Mouse (Mus musculus): ENCODE data around the gene Ciz1. TPM values are rescaled to one million over a fixed set of nuclear protein-coding genes. Genes with fewer than 3 reads are reported as not detected.

Gene Ciz1
- polyA plus RNA-seq, 2 experiments = 13.1 to 40.3 TPM

DNA sequence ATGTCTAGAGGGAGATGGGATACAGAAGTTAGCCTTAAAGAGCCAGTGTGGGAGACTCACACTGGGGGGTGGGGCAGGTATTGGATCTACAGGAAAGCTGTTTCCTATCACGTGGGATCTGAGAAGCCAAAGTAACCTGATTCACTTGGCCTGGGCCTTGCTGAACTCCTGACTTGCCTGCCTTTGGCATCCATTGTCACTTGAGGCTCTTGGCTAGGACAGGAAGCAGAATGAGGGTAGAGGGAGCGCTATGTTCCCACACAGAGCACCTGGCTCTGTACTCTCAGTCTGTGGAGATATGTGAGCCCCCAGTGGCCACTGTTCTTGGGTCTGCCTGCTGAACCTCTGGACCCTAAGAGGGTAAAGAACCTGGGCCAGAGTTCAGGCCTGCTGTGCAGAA lies 64.4 kb downstream of the Ciz1 start:
- DNase-seq (ENCODE audit: low read depth in 3 of 3, low spot score in 3 of 3) (no peak), ATAC-seq (ENCODE audit: insufficient read depth) (no peak)
- Histone ChIP-seq H3K9me3 (ENCODE audit: control insufficient read depth, low read length) (no peaks in the 10 kb centered on the region), H3K4me3 (ENCODE audit: insufficient read depth in 1 of 2, low read depth in 2 of 2, low read length in 2 of 2) (no peak overlapping the region), H3K36me3 (replicated peaks; ENCODE audit: control insufficient read depth, insufficient read depth, low read depth) (peaks cover 19% of the 10 kb centered on the region), H3K4me2 (ENCODE audit: low read depth) (no peak overlapping the region), H3K27me3 (ENCODE audit: control insufficient read depth, insufficient read depth, low read length) (no peaks in the 10 kb centered on the region), H3K4me1 (replicated peaks; ENCODE audit: control insufficient read depth in 2 of 2, insufficient read depth in 2 of 2, low read length in 1 of 2) (peaks cover 0 to 7% of the 10 kb centered on the region in 2 experiments; a peak in 1 of 4 replicates), H3K9ac (replicated peaks) (no peak overlapping the region), H3K27ac (no peak overlapping the region)
- TF ChIP-seq CTCF (IDR thresholded peaks at IDR 0.05; ENCODE audit: low read depth) (no peak), EP300 (IDR thresholded peaks at IDR 0.05; ENCODE audit: low read depth) (no peak)
- 75% methylated on average over 2 of the region's 2 CpGs for WGBS (ENCODE audit: insufficient replicate concordance)

DNA sequence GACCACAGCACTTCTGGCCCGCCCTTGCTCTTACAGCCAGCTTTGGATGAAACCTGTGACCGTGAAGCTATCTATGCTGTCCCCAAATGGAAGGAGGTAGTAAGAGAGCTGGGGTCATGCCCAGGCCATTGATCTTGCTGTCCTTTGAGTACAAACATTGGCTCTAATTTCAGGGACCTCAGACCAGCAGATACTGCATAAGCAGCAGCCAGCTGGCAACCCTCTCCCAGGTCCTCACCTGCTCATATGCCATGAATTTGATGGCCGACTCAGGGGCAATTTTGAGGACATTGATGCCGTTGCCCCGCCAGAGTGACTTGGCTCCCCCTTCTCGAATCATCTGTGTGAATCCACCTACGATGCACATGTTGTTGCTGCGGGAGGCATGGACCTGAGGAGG lies 65.4 kb downstream of the Ciz1 start:
- H3K36me3 ChIP-seq (replicated peaks; ENCODE audit: control insufficient read depth, insufficient read depth, low read depth) = peaks cover 19% of the 10 kb centered on the region
- H3K9me3 ChIP-seq (ENCODE audit: control insufficient read depth, low read length) = no peaks in the 10 kb centered on the region
- no peak overlapping the region for H3K27ac ChIP-seq
- H3K9ac ChIP-seq (replicated peaks) = no peak overlapping the region
- no peak for ATAC-seq (ENCODE audit: insufficient read depth)
- no peaks in the 10 kb centered on the region for H3K27me3 ChIP-seq (ENCODE audit: control insufficient read depth, insufficient read depth, low read length)
- peaks cover 2 to 11% of the 10 kb centered on the region in 2 experiments; a peak in 3 of 4 replicates for H3K4me1 ChIP-seq (replicated peaks; ENCODE audit: control insufficient read depth in 2 of 2, insufficient read depth in 2 of 2, low read length in 1 of 2)
- no peak for TF ChIP-seq EP300 (IDR thresholded peaks at IDR 0.05; ENCODE audit: low read depth)
- no peak for TF ChIP-seq CTCF (IDR thresholded peaks at IDR 0.05; ENCODE audit: low read depth)
- no peak for DNase-seq (ENCODE audit: low read depth in 3 of 3, low spot score in 3 of 3)
- H3K4me3 ChIP-seq (ENCODE audit: insufficient read depth in 1 of 2, low read depth in 2 of 2, low read length in 2 of 2) = no peak overlapping the region
- WGBS (ENCODE audit: insufficient replicate concordance) = 82% methylated on average over 8 of the region's 8 CpGs
- no peak overlapping the region for H3K4me2 ChIP-seq (ENCODE audit: low read depth)

DNA sequence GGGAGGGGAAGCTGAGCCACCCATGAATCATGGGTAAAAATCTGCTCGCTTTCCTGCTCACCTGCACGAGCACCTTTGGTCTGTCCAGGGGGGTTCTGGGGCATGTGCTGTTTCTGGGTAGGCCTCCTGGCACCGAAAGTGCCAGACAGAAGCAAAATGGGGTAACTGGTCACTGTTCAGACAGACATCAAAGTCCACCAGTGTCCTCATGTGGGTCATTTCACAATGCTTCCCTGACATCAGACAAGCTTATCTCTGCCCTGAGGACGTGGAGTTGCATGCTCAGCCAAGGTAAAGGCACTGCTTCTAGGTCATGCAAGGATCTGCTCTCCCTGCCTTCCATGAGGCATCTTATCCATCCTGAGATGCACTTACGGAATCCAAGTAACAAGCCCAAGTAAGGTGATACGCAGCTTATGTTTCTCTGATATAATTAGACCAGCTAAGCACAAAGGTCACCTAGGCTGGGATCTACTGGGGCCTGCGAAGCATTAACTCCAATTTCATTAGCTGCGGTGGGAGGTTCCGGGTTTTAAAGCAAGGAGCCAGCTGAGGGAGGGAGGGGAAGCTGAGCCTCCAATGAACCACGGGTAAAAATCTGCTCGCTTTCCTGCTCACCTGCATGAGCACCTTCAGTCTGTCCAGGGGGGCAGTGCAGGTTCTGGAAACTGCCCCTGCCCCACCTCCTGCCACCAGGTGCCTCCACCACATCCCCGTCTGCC lies 66.5 kb downstream of the Ciz1 start:
- no peak overlapping the region for H3K4me2 ChIP-seq (ENCODE audit: low read depth)
- peaks cover 19% of the 10 kb centered on the region for H3K36me3 ChIP-seq (replicated peaks; ENCODE audit: control insufficient read depth, insufficient read depth, low read depth)
- H3K9ac ChIP-seq (replicated peaks) = no peak overlapping the region
- peak overlapping the region; percentile 37; the same call in 1 of the 2 replicates for H3K27ac ChIP-seq
- TF ChIP-seq CTCF (IDR thresholded peaks at IDR 0.05; ENCODE audit: low read depth) (no peak), EP300 (IDR thresholded peaks at IDR 0.05; ENCODE audit: low read depth) (no peak)
- H3K9me3 ChIP-seq (ENCODE audit: control insufficient read depth, low read length) = no peaks in the 10 kb centered on the region
- ATAC-seq (ENCODE audit: insufficient read depth) = peak; percentile 47; the same call in 1 of the 2 replicates
- H3K4me3 ChIP-seq (ENCODE audit: insufficient read depth in 1 of 2, low read depth in 2 of 2, low read length in 2 of 2) = no peak overlapping the region
- peaks cover 10 to 19% of the 10 kb centered on the region in 2 experiments for H3K4me1 ChIP-seq (replicated peaks; ENCODE audit: control insufficient read depth in 2 of 2, insufficient read depth in 2 of 2, low read length in 1 of 2)
- no peaks in the 10 kb centered on the region for H3K27me3 ChIP-seq (ENCODE audit: control insufficient read depth, insufficient read depth, low read length)
- no peak for DNase-seq (ENCODE audit: low read depth in 3 of 3, low spot score in 3 of 3)
- 73% methylated on average over 12 of the region's 12 CpGs for WGBS (ENCODE audit: insufficient replicate concordance)

DNA sequence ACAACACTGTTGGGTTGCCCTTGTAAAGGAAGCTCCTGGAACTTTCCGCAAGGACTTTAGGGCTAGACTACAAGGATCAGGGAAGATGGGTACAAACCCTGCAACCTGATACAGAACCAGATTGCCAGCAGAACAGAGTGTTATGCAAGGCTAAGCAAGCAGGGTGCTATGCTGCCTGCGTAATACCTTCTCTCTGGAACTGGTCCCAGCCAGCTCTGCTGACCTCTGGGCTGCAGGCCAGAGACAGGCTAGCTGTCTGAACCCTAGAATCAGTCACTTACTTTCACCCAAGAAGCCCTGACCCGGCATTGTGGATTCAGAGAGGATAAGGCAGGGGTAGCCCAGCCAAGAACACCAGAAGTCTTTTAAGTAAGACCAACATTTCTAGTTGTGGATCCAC lies 67.2 kb downstream of the Ciz1 start:
- ATAC-seq (ENCODE audit: insufficient read depth) = peak; percentile 49
- TF ChIP-seq CTCF (IDR thresholded peaks at IDR 0.05; ENCODE audit: low read depth) (no peak), EP300 (IDR thresholded peaks at IDR 0.05; ENCODE audit: low read depth) (no peak)
- no peak overlapping the region for H3K4me2 ChIP-seq (ENCODE audit: low read depth)
- H3K27me3 ChIP-seq (ENCODE audit: control insufficient read depth, insufficient read depth, low read length) = no peaks in the 10 kb centered on the region
- H3K4me3 ChIP-seq (ENCODE audit: insufficient read depth in 1 of 2, low read depth in 2 of 2, low read length in 2 of 2) = no peak overlapping the region
- no peaks in the 10 kb centered on the region for H3K9me3 ChIP-seq (ENCODE audit: control insufficient read depth, low read length)
- 74% methylated on average over 3 of the region's 3 CpGs for WGBS (ENCODE audit: insufficient replicate concordance)
- peaks cover 19% of the 10 kb centered on the region for H3K36me3 ChIP-seq (replicated peaks; ENCODE audit: control insufficient read depth, insufficient read depth, low read depth)
- H3K4me1 ChIP-seq (replicated peaks; ENCODE audit: control insufficient read depth in 2 of 2, insufficient read depth in 2 of 2, low read length in 1 of 2) = peaks cover 14 to 25% of the 10 kb centered on the region in 2 experiments
- DNase-seq (ENCODE audit: low read depth in 3 of 3, low spot score in 3 of 3) = no peak
- no peak overlapping the region for H3K9ac ChIP-seq (replicated peaks)
- H3K27ac ChIP-seq = no peak overlapping the region

DNA sequence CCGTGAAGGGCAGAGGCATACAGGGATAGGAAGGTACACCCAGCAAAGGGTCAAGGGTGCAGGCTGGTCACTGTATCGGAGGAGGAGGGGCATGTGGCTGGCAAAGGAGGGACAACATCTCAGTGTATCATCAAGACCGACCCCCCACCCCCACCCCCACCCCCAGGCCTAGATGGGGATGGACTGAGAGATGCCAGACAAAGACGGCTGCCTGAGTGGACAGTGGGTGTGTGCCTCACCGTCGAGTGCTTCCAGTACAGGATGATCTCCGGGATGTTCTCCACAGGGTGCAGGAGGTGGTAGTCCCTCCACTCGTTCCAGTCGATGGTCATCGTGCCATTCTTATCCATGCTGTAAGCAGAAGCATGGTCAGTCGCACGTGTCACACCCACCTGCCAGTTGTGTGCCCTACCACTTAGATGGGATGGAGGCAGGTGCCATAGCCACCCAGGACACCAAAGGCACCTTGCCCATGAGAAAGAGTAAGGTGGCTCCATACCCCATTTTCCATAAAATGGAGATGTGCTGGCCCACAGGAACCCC lies 68.0 kb downstream of the Ciz1 start:
- Histone ChIP-seq H3K27me3 (ENCODE audit: control insufficient read depth, insufficient read depth, low read length) (no peaks in the 10 kb centered on the region), H3K4me3 (ENCODE audit: insufficient read depth in 1 of 2, low read depth in 2 of 2, low read length in 2 of 2) (no peak overlapping the region), H3K9ac (replicated peaks) (no peak overlapping the region), H3K27ac (no peak overlapping the region), H3K4me2 (ENCODE audit: low read depth) (no peak overlapping the region), H3K36me3 (replicated peaks; ENCODE audit: control insufficient read depth, insufficient read depth, low read depth) (peaks cover 19% of the 10 kb centered on the region), H3K4me1 (replicated peaks; ENCODE audit: control insufficient read depth in 2 of 2, insufficient read depth in 2 of 2, low read length in 1 of 2) (peaks cover 19 to 33% of the 10 kb centered on the region in 2 experiments), H3K9me3 (ENCODE audit: control insufficient read depth, low read length) (no peaks in the 10 kb centered on the region)
- DNase-seq (ENCODE audit: low read depth in 3 of 3, low spot score in 3 of 3) (no peak), ATAC-seq (ENCODE audit: insufficient read depth) (no peak)
- 82% methylated on average over 12 of the region's 12 CpGs for WGBS (ENCODE audit: insufficient replicate concordance)
- TF ChIP-seq EP300 (IDR thresholded peaks at IDR 0.05; ENCODE audit: low read depth) = no peak
- no peak for TF ChIP-seq CTCF (IDR thresholded peaks at IDR 0.05; ENCODE audit: low read depth)
